Mouse (Mus musculus): ENCODE data around the gene Spire2.
A peak's percentile ranks its signal among the peaks of the same experiment; 100 is the strongest.

DNA sequence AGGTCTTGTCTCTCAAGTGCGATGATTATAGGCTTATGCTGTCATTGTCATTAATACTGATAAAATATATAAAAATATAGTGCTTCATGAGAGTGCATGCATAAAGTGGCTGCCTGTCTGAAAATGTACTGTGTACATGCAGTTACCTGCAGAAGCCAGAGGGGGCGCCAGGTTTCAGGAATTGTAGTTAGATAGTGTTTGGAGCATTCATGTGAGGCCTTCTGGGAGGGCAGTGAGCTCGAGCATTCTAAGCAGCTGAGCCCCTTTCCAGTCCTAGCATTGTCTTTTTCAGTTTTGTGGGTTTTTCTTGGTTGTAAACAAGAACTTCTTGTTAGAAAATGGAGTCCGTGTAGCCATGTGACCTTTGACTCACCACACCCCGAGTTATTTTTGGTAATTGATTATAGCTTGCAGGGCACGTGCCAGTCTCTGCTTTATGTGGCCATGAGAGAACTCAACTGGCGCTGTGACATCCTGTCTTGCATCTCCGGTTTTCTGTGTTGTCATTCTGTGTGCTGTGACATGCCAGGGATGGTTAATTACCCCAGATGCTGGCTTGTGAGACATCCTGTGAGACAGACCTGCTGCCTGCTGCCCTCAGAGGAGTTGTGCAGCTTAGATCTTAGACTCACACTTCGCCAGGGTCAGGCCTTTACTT lies 52.5 kb downstream of the Spire2 start:
- TF ChIP-seq CTCF (IDR thresholded peaks at IDR 0.05; ENCODE audit: borderline replicate concordance, insufficient read depth, low read depth, low read length), result peak; percentile 41; the same call in 1 of the 2 replicates
- no peak for TF ChIP-seq POLR2A (IDR thresholded peaks at IDR 0.05; ENCODE audit: borderline replicate concordance, insufficient read depth, low read length)

Data from cerebellum, adult 2 months (tissue).